Mouse (Mus musculus): Measurements from ENCODE around the gene Hs3st5. TPM values are rescaled to one million over a fixed set of nuclear protein-coding genes. Genes with fewer than 3 reads are reported as not detected.

Gene Hs3st5
- total and polyA plus RNA-seq, 3 experiments = not detected

DNA sequence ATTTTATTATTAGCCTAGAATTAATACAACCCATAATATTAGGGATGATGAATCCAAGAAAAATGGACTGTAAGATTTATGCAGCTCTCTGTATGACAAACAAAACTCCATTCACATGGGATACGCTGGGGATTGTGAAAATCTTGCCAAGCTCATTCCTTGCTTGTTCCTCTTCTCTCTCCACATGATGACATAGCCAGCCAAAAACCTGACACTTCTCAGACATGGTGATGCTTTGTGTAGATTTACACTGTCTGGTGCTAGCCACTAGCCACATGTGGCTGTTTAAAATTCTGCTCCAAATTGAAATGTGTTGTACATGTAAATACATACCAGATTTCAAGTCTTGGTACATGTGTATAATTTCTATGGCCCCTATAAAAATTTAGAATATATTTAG is 6.9 kb upstream of the Hs3st5 start:
- dilution Hi-C loops (cut with MboI; ENCODE audit: extremely low pct_ligation_motif_present, extremely low pct_unique_long_range_greater_than_20kb, low sequenced_read_pairs) = no loop called here
- H3K4me1 ChIP-seq (ENCODE audit: control insufficient read depth in 1 of 2, insufficient read depth in 2 of 2) = no peaks in the 10 kb centered on the region
- no peaks in the 10 kb centered on the region for H3K27me3 ChIP-seq (replicated peaks)
- in situ Hi-C loops (cut with MboI; ENCODE audit: low pct_ligation_motif_present, low pct_unique_long_range_greater_than_20kb, low sequenced_read_pairs) = no loop called here
- no peak overlapping the region for H3K4me3 ChIP-seq (replicated peaks in 1 of 3; ENCODE audit: low read depth in 2 of 3, low read length in 2 of 3, poor library complexity in 1 of 3)
- H3K4me2 ChIP-seq (ENCODE audit: insufficient read depth, low read depth, poor library complexity, severe bottlenecking) = no peak overlapping the region
- no peaks in the 10 kb centered on the region for H3K9me3 ChIP-seq (replicated peaks; ENCODE audit: low read length)
- no peak overlapping the region for H3K9ac ChIP-seq (ENCODE audit: insufficient read depth, low read depth)
- H3K79me2 ChIP-seq (replicated peaks; ENCODE audit: control insufficient read depth, extremely low read depth, insufficient read depth, poor library complexity, severe bottlenecking) = no peaks in the 10 kb centered on the region
- H3K36me3 ChIP-seq (replicated peaks in 1 of 2; ENCODE audit: control insufficient read depth in 1 of 2, insufficient read depth in 1 of 2, low read length in 1 of 2) = no peaks in the 10 kb centered on the region
- TF ChIP-seq ELF1 (IDR thresholded peaks at IDR 0.05; ENCODE audit: low read depth, low read length) (no peak), E2F4 (IDR thresholded peaks at IDR 0.05; ENCODE audit: insufficient replicate concordance, low read depth, low read length) (no peak), SMC3 (IDR thresholded peaks at IDR 0.05; ENCODE audit: low read depth, low read length) (no peak), POLR2A (IDR thresholded peaks at IDR 0.05; ENCODE audit: low read depth, low read length) (no peak), RAD21 (IDR thresholded peaks at IDR 0.05; ENCODE audit: low read depth, low read length) (no peak), MAFK (IDR thresholded peaks at IDR 0.05; ENCODE audit: insufficient replicate concordance, low read length) (no peak), POLR2AphosphoS2 (IDR thresholded peaks at IDR 0.05; ENCODE audit: low read depth, low read length) (no peak)
- H3K27ac ChIP-seq (ENCODE audit: insufficient read depth, low read depth) = no peak overlapping the region
- DNase-seq (ENCODE audit: extremely low read depth) = no peak

DNA sequence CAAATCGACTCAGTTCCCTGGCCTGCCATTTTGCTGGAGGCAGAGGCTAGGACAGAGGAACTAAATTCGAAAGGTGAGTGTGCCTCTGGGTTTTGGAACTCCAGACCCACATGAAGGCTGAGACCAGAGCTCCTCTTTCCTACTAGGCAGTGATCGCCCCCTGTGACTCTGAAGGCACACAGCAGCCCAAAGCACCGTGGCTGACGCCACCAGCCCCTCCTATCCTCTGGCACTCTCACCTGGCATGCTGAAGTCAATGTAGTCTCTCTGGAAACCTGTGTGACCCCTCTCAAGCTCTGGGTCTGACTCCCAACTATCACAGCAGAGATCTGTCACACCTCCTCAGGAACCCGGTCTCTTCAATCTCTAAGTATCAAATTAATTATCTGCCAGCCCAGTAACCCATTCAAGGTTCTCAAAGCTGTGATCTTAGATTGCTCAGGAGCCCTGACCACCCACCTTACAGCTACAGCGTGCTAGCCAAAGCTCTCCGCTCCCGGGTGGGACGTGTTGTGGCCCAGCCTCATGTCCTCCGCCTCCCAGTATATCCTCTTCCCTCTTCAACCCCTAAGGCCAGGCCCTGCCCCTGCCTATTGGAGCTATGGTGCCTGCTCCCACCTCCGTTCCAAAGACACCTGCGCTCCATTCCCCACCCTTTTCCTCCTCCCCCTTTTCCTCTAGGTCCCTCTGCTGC is 434 bp upstream of the Hs3st5 start:
- Histone ChIP-seq H3K27me3 (replicated peaks) (no peaks in the 10 kb centered on the region), H3K79me2 (replicated peaks; ENCODE audit: control insufficient read depth, extremely low read depth, insufficient read depth, poor library complexity, severe bottlenecking) (no peaks in the 10 kb centered on the region), H3K4me3 (replicated peaks in 1 of 3; ENCODE audit: low read depth in 2 of 3, low read length in 2 of 3, poor library complexity in 1 of 3) (no peak overlapping the region), H3K4me1 (ENCODE audit: control insufficient read depth in 1 of 2, insufficient read depth in 2 of 2) (peaks cover 0 to 14% of the 10 kb centered on the region in 2 experiments; a peak in 2 of 4 replicates), H3K4me2 (ENCODE audit: insufficient read depth, low read depth, poor library complexity, severe bottlenecking) (no peak overlapping the region), H3K36me3 (replicated peaks in 1 of 2; ENCODE audit: control insufficient read depth in 1 of 2, insufficient read depth in 1 of 2, low read length in 1 of 2) (no peaks in the 10 kb centered on the region), H3K9me3 (replicated peaks; ENCODE audit: low read length) (peaks cover 10% of the 10 kb centered on the region), H3K27ac (ENCODE audit: insufficient read depth, low read depth) (no peak overlapping the region), H3K9ac (ENCODE audit: insufficient read depth, low read depth) (no peak overlapping the region)
- DNase-seq (ENCODE audit: extremely low read depth) = no peak
- dilution Hi-C loops (cut with MboI; ENCODE audit: extremely low pct_ligation_motif_present, extremely low pct_unique_long_range_greater_than_20kb, low sequenced_read_pairs) = no loop called here
- in situ Hi-C loops (cut with MboI; ENCODE audit: low pct_ligation_motif_present, low pct_unique_long_range_greater_than_20kb, low sequenced_read_pairs) = no loop called here
- TF ChIP-seq SMC3 (IDR thresholded peaks at IDR 0.05; ENCODE audit: low read depth, low read length) (peak; percentile 11), E2F4 (IDR thresholded peaks at IDR 0.05; ENCODE audit: insufficient replicate concordance, low read depth, low read length) (no peak), POLR2AphosphoS2 (IDR thresholded peaks at IDR 0.05; ENCODE audit: low read depth, low read length) (no peak), RAD21 (IDR thresholded peaks at IDR 0.05; ENCODE audit: low read depth, low read length) (peak; percentile 27), ETS1 (conservative IDR thresholded peaks at IDR 0.05; ENCODE audit: low read depth, low read length) (no peak), HCFC1 (IDR thresholded peaks at IDR 0.05; ENCODE audit: low read depth, low read length) (no peak), JUN (IDR thresholded peaks at IDR 0.05; ENCODE audit: insufficient read depth, low read depth, low read length) (no peak), MAX (IDR thresholded peaks at IDR 0.05; ENCODE audit: low read length) (no peak), MYC (IDR thresholded peaks at IDR 0.05; ENCODE audit: low read depth, low read length) (no peak), CTCF (conservative IDR thresholded peaks at IDR 0.05 in 1 of 2, IDR thresholded peaks at IDR 0.05 in 1 of 2; ENCODE audit: low read depth in 2 of 2, low read length in 2 of 2) (peak in 1 of 2 experiments; percentile 10; a peak in 1 of 4 replicates), PAX5 (IDR thresholded peaks at IDR 0.05; ENCODE audit: low read length) (no peak), USF2 (conservative IDR thresholded peaks at IDR 0.05; ENCODE audit: low read depth, low read length) (no peak)

Measured in CH12.LX (cell line).